Mouse (Mus musculus) embryonic facial prominence, embryonic 10.5 days (tissue): ENCODE data around the gene Tanc1. TPM values are rescaled to one million over a fixed set of nuclear protein-coding genes. Genes with fewer than 3 reads are reported as not detected.

ENCODE experiments used
- DNase-seq: peaks from one replicate; pipeline ENCODE4 v3.0.0-alpha.2; 2017; ENCODE audit warnings: low spot score
- H3K27ac ChIP-seq: fragments of 300-500 bp; sonication (generic); replicated peaks from 2 replicates; pipeline ENCODE4 v1.5.1; 2016; ENCODE audit warnings: mild to moderate bottlenecking
- H3K27me3 ChIP-seq: fragments of 300-500 bp; sonication (generic); replicated peaks from 2 replicates; pipeline ENCODE4 v1.6.1; 2016; ENCODE audit warnings: low read depth, mild to moderate bottlenecking; ENCODE audit not compliant: poor library complexity, severe bottlenecking
- H3K36me3 ChIP-seq: fragments of 300-500 bp; sonication (generic); replicated peaks from 2 replicates; pipeline ENCODE4 v1.6.1; 2016; ENCODE audit warnings: mild to moderate bottlenecking, moderate library complexity
- H3K4me1 ChIP-seq: fragments of 300-500 bp; sonication (generic); 2 replicates; pipeline ENCODE4 v1.6.1; 2016
- H3K4me3 ChIP-seq: fragments of 300-500 bp; sonication (generic); 2 replicates; pipeline ENCODE4 v1.5.1; 2016; ENCODE audit warnings: mild to moderate bottlenecking, moderate library complexity
- H3K9me3 ChIP-seq: fragments of 300-500 bp; sonication (generic); 2 replicates; pipeline ENCODE4 v1.6.1; 2016; ENCODE audit warnings: mild to moderate bottlenecking
- WGBS: fragments of 180-500 bp; shearing (Covaris S2); methylation state at CpG from one replicate; pipeline ENCODE4 v1.1.7; 2016; 5-methylcytosine and 5-hydroxymethylcytosine counted together
- polyA plus RNA-seq: library from polyadenylated mRNA; unstranded; fragments of >200 nt; fragmentation: Nextera tagmentation; extraction: Ambion mirVana; gene quantifications from 2 replicates; pipeline ENCODE4 v1.2.1, GENCODE M21; 2016

Tanc1 gene
- polyA plus RNA-seq, 1 experiment from 2014 or later: 41.2 TPM

DNA sequence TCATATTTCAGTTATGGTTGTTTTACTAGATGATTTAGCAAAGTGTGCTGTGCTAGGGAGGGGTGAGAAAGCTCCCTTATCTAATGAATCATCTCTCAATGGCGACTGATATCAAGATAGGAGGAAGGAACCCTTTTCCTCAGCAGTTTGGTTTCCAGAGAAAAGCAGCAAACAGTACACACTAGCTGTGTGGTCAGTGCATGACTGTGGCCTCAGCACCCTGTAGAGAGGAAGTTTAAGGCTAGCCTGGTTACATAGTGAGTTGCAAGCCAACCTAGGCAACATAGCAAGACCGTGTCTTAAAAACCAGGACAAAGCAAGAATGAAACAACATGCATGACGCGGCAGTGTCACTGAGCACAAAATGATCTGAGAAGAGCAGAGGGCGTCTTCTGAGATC lies 150.4 kb downstream of the Tanc1 start:
- no peak for DNase-seq
- Histone ChIP-seq H3K36me3 (peaks cover 28% of the 10 kb centered on the region), H3K9me3 (no peaks in the 10 kb centered on the region), H3K4me3 (no peak overlapping the region), H3K4me1 (peaks cover 20% of the 10 kb centered on the region), H3K27ac (no peak overlapping the region), H3K27me3 (no peaks in the 10 kb centered on the region)
- 92% methylated on average over 5 of the region's 5 CpGs for WGBS

DNA sequence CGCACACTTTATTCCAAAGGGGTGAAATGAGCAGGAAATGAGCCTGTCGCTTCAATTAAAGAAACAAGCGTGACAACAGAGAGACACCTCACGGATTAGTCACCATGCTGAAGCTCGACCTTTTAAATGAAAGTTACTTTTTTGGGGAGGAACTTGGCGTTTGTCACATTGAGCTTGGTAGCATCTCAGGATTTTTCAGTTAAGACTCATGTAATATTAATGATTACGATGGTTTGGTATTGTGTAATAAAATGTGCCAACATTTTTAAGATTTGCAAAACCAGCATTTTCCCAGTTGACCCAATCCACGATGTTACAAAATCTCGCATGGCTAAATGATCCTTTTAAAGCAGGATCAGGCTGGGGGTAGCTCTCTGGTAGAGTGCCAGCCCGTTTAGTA lies 153.8 kb downstream of the Tanc1 start:
- no peak for DNase-seq
- H3K27me3 ChIP-seq: no peaks in the 10 kb centered on the region
- peaks cover 30% of the 10 kb centered on the region for H3K4me1 ChIP-seq
- WGBS: 77% methylated on average over 10 of the region's 10 CpGs
- no peak overlapping the region for H3K4me3 ChIP-seq
- no peak overlapping the region for H3K27ac ChIP-seq
- peaks cover 10% of the 10 kb centered on the region for H3K36me3 ChIP-seq
- H3K9me3 ChIP-seq: no peaks in the 10 kb centered on the region

DNA sequence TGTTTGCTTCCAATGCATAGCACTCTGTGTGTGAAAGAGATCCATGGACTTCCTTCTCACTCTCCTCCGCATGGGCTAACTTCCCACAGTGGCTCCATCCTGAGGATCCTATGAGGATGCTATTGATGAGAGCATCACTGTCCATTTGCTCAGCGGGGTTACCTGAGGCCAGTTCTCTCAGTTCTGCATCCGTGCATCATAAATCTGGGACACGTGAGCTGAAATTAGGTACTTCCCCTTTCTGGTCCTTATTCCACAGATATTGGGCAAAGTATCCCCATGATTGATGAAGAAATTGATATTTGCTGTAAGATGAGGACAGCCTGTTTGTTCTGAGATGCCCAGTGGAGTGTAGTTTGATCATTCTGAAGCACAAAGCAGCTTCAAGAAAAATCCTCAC lies 156.1 kb downstream of the Tanc1 start:
- no peak for DNase-seq
- Histone ChIP-seq H3K36me3 (peaks cover 12% of the 10 kb centered on the region), H3K4me3 (no peak overlapping the region), H3K9me3 (no peaks in the 10 kb centered on the region), H3K27ac (no peak overlapping the region), H3K27me3 (no peaks in the 10 kb centered on the region), H3K4me1 (peaks cover 53% of the 10 kb centered on the region)
- 88% methylated on average over 4 of the region's 4 CpGs for WGBS

DNA sequence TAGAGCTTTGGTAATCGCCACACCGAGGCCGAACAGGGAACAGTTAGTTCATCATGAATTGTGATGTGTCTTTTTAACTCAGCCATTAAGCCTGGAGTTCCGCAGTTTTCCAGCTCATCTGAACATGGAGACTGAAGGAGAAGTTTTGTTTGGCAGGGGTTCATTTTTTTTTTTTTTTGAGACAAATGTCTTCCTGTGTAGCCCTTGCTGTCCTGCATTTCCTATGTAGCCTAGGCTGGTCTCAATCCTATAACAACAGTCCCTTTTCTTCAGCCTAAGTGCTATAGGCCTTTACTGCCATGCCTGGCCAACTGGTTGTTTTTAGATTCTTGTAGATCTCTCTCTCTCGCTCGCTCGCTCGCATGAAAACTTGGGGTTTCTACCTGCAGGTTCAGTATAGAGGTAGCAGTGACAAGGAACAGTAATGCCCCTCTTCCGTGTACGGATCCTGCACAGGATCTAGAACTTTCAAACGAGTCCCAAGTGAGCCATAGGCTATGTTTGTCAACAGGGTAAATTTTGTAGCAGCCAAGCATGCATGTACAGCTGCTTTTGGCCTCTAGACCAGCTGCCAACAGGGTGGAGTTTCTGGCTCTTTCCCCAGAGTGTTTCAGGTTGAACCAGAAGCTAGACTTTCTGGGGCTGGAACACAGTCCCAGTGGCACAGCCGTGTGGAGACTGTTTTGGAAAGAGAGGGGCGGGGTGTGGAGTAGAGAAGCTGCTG lies 157.0 kb downstream of the Tanc1 start:
- peaks cover 20% of the 10 kb centered on the region for H3K36me3 ChIP-seq
- no peak overlapping the region for H3K4me3 ChIP-seq
- no peak for DNase-seq
- H3K9me3 ChIP-seq: no peaks in the 10 kb centered on the region
- 0 out of 2 replicates have a peak overlapping the region, but pooled peaks have one; percentile 14 for H3K27ac ChIP-seq
- peaks cover 55% of the 10 kb centered on the region for H3K4me1 ChIP-seq
- WGBS: 91% methylated on average over 13 of the region's 13 CpGs
- no peaks in the 10 kb centered on the region for H3K27me3 ChIP-seq

DNA sequence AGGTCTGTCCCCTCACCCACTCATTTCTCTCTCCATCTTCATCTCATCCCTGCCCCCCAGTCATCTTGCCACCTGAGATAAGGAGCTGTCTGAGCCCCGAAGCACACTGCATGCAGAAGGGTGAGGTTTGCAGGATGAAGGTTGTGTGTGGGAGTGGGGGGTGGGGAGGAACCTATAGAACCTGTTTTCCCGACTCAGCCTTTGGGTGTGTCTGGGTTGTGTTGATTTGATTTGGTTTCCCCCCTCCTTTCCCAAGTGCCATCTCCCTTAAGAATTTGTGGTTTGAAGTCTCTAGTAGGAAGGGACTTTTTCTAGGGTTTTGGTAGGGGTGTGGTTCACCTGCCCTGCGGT lies 157.5 kb downstream of the Tanc1 start:
- DNase-seq: no peak
- Histone ChIP-seq H3K4me1 (peaks cover 55% of the 10 kb centered on the region), H3K27ac (0 out of 2 replicates have a peak overlapping the region, but pooled peaks have one; percentile 14)

DNA sequence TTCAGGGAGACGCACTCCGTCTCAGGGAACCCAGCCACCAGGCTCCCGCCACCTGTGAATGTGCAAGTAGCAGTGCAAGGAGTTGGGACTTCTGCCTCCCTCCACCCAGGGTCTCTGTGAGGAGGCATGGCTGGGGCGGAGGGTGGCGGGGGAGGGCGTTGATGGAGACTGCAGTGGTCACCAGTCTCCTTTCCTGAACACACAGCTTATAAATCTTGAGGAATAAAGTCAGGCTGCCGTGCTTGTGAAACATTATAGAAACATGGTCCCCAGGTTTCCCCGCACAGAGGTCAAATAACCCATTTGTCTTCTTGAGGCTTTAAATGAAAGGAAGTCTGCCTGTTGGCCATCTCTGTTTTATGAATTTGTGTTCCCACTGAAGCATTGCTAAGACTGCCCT lies 159.9 kb downstream of the Tanc1 start:
- no peaks in the 10 kb centered on the region for H3K27me3 ChIP-seq
- H3K9me3 ChIP-seq: no peaks in the 10 kb centered on the region
- peaks cover 36% of the 10 kb centered on the region for H3K36me3 ChIP-seq
- H3K4me3 ChIP-seq: no peak overlapping the region
- DNase-seq: no peak
- peak overlapping the region; percentile 65 for H3K27ac ChIP-seq
- H3K4me1 ChIP-seq: peaks cover 58% of the 10 kb centered on the region
- 79% methylated on average over 8 of the region's 8 CpGs for WGBS

More for the DNA sequence above, 157.5 kb downstream of the Tanc1 start:
- Histone ChIP-seq H3K9me3 (no peaks in the 10 kb centered on the region), H3K36me3 (peaks cover 24% of the 10 kb centered on the region), H3K4me3 (no peak overlapping the region), H3K27me3 (no peaks in the 10 kb centered on the region)
- 91% methylated on average over 3 of the region's 3 CpGs for WGBS

DNA sequence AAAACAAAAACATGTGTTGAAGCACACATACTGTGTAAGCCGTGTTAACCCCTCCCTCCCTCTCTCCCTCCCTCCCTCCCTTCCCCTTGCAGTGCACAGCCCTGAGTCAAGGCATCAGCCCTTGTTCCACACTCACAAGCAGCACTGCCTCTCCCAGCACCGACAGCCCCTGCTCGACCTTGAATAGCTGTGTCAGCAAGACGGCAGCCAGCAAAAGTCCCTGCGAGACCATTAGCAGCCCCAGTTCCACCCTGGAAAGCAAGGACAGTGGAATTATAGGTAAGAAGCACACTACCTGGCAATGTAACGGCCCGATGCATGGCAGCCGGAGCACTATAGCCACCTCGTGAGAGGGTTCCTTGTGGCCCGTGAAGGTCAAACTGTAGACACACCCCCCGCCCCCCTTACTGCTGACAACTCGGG lies 160.4 kb downstream of the Tanc1 start:
- H3K36me3 ChIP-seq: peaks cover 36% of the 10 kb centered on the region
- no peaks in the 10 kb centered on the region for H3K9me3 ChIP-seq
- H3K27me3 ChIP-seq: no peaks in the 10 kb centered on the region
- peak overlapping the region; percentile 57; the same call in 1 of the 2 replicates for H3K27ac ChIP-seq
- H3K4me3 ChIP-seq: peak overlapping the region; percentile 17; the same call in 1 of the 2 replicates
- WGBS: 42% methylated on average over 12 of the region's 12 CpGs
- DNase-seq: peak; percentile 45
- H3K4me1 ChIP-seq: peaks cover 58% of the 10 kb centered on the region

DNA sequence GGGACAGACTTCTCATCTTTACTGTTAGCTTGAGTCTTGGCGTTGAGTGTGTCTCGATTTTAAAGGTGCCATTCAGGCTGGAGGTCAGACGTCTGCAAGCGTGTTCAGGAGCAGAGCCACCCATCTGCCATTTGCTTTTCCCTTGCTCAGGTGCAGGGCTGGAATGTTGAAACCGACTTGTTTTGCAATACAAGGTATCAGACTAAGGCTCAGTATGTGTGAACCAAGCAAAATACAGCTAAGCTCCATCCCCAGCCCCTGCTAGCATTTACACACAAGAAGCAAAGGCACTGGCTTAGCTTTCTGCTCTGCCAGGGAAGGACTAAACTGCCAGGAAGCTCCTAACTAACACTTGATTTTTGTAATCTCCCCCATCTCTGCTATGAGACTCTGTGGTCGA lies 162.5 kb downstream of the Tanc1 start:
- no peaks in the 10 kb centered on the region for H3K9me3 ChIP-seq
- H3K4me3 ChIP-seq: no peak overlapping the region
- DNase-seq: no peak
- H3K36me3 ChIP-seq: peaks cover 51% of the 10 kb centered on the region
- H3K4me1 ChIP-seq: peaks cover 45% of the 10 kb centered on the region
- WGBS: 93% methylated on average over 6 of the region's 6 CpGs
- no peaks in the 10 kb centered on the region for H3K27me3 ChIP-seq
- no peak overlapping the region for H3K27ac ChIP-seq

DNA sequence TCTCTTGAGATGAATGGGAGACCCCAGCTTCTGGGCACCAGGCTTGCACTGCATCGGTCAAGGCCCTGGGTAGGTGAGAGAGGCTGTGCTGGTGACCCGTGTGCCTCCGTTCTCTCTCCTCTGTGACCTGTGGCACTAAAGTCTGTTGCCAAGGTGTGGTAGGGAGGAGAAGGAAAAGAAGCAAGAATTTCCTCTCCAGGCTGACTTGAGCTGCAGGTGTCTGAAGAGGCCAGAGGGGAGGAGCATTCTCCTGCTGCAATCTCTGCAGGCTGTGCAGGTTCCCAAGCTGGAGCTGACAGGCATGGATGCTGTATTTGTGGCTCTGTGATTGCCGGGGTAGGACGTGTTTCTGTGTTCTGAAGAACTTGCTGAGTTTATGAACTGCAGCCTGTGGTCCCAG lies 163.3 kb downstream of the Tanc1 start:
- Histone ChIP-seq H3K27me3 (no peaks in the 10 kb centered on the region), H3K9me3 (no peaks in the 10 kb centered on the region), H3K36me3 (peaks cover 57% of the 10 kb centered on the region), H3K4me3 (no peak overlapping the region), H3K4me1 (peaks cover 47% of the 10 kb centered on the region), H3K27ac (no peak overlapping the region)
- WGBS: 88% methylated on average over 5 of the region's 5 CpGs
- no peak for DNase-seq

DNA sequence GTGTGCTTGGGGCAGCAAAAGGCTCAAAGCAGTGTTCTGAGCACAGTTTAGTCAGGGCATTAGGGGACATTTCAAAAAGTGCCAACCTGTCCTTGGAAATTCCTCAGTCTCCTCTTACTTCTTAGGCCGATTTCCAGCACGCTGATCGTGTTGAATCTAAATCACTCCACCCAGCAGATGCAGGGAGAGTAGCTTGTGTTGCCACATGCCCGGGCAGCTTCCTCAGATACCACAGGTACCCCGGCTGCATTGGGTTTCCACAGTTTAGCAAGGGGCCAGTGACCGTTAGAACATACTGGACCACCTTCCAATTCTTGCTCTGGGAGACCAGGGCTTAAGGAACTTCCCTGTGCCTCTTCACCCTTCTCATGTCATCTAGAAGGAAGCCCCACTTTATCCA lies 164.0 kb downstream of the Tanc1 start:
- no peak for DNase-seq
- Histone ChIP-seq H3K9me3 (no peaks in the 10 kb centered on the region), H3K27me3 (no peaks in the 10 kb centered on the region), H3K4me3 (no peak overlapping the region), H3K4me1 (peaks cover 42% of the 10 kb centered on the region), H3K27ac (no peak overlapping the region), H3K36me3 (peaks cover 57% of the 10 kb centered on the region)
- 78% methylated on average over 6 of the region's 6 CpGs for WGBS

DNA sequence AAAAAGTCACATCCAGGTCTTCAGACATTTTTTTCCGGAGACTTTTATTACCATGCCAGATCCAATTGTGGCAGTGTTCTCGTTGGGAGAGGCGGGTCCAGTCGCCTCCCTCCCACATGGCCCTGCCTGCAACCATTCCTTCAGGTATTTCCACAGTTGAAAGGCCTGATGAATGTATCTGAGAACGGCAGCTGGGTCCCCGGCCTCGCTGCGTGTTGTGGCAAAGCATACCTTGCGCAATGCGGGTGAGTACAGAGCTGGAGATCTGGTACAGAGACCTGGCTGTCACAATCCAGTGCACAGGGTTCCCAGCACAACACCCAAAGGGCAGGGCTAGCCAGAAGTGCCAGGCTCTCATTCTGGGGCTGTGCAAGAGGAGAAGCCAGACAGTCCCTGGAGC lies 167.5 kb downstream of the Tanc1 start:
- peaks cover 26% of the 10 kb centered on the region; the same call in 1 of the 2 replicates for H3K4me1 ChIP-seq
- 90% methylated on average over 10 of the region's 10 CpGs for WGBS
- 0 out of 2 replicates have a peak overlapping the region, but pooled peaks have one; percentile 20 for H3K27ac ChIP-seq
- H3K36me3 ChIP-seq: peaks cover 50% of the 10 kb centered on the region
- H3K27me3 ChIP-seq: no peaks in the 10 kb centered on the region
- H3K9me3 ChIP-seq: no peaks in the 10 kb centered on the region
- no peak overlapping the region for H3K4me3 ChIP-seq
- no peak for DNase-seq

DNA sequence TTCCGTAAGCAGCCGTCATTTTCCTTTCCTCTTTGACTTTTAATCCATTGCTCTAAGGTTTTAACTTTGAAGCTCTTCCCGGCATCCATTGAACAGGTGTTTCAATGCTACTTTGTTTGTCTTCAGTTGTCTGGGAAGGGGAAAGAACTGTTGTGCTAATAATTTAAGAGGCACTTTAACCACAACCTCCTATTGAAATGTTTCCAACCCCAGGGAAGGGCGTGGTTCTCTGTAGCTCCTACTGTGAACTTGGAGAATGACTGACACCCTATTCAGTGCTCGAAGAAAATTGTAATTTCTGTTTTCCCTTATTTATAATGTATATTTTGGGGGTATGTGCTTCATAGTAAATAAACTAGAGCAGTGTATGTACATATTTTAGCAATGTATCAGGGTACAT lies 168.4 kb downstream of the Tanc1 start:
- Histone ChIP-seq H3K9me3 (no peaks in the 10 kb centered on the region), H3K4me1 (peaks cover 24% of the 10 kb centered on the region; the same call in 1 of the 2 replicates), H3K4me3 (no peak overlapping the region), H3K27me3 (no peaks in the 10 kb centered on the region), H3K27ac (no peak overlapping the region), H3K36me3 (peaks cover 44% of the 10 kb centered on the region)
- WGBS: 88% methylated on average over 5 of the region's 5 CpGs
- no peak for DNase-seq

DNA sequence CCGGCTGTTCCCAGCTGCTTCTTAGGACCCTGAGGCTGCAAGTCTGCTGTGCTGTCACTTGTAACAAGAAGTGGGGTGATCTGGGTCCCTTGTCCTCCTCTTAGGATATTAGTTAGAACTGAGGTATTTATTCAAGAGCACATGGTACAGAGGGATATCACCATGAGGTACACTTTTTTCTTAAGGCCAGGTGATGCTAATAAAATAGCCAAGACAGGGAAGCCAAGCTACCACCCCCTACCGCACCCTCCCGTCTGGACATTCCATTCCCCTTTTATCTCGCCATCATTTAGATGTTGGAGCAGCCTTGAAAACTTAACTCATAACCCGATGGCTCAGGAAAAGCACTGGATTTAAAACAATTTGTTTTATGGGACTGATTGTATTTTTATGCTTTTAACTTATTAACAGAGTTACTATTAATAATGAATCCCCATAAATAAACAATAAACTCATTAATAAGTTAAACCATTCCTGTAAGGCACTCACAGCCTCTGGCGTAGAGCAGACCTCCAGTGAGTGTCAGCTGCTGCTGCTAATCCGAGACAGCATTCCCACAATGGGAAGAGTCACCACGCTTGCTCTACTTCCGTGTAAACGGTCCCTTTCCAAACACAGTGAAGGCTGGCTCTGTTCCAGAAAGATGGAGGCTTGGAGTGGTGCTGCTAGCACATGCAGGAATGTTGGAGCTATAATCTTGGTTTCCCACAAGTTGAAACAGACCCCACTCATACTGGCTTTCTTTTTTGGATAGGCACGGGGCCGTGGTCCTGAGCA lies 171.4 kb downstream of the Tanc1 start:
- H3K4me1 ChIP-seq: peaks cover 12% of the 10 kb centered on the region; the same call in 1 of the 2 replicates
- no peak for DNase-seq
- H3K9me3 ChIP-seq: no peaks in the 10 kb centered on the region
- no peaks in the 10 kb centered on the region for H3K27me3 ChIP-seq
- H3K4me3 ChIP-seq: no peak overlapping the region
- 81% methylated on average over 12 of the region's 12 CpGs for WGBS
- H3K36me3 ChIP-seq: peaks cover 61% of the 10 kb centered on the region
- H3K27ac ChIP-seq: no peak overlapping the region
